Mouse (Mus musculus) ES-Bruce4 (cell line): ENCODE measurements around the gene Hand1. TPM values are rescaled to one million over a fixed set of nuclear protein-coding genes. Genes with fewer than 3 reads are reported as not detected.
"Not testable (repeated sequence)": the region's sequence is repeated elsewhere in the genome, so short reads cannot be mapped to it uniquely, and the experiment has no call there.

ENCODE experiments used
- H3K27ac ChIP-seq: 2 replicates; pipeline ENCODE4 v1.5.1; 2012; ENCODE audit warnings: low read length, inconsistent platforms; ENCODE audit not compliant: insufficient read depth
- H3K27me3 ChIP-seq: 2 replicates; pipeline ENCODE4 v1.6.1; 2012; ENCODE audit warnings: mild to moderate bottlenecking, low read length, inconsistent platforms; ENCODE audit not compliant: control insufficient read depth, poor library complexity, insufficient read depth, severe bottlenecking
- H3K36me3 ChIP-seq: 2 replicates; pipeline ENCODE4 v1.6.1; 2012; ENCODE audit warnings: inconsistent platforms, mild to moderate bottlenecking, low read length, moderate library complexity; ENCODE audit not compliant: control insufficient read depth, poor library complexity, insufficient read depth, severe bottlenecking
- H3K4me1 ChIP-seq: one replicate; pipeline ENCODE4 v1.8.1; 2011; ENCODE audit warnings: low read length; ENCODE audit not compliant: control insufficient read depth, insufficient read depth
- H3K4me3 ChIP-seq: 2 replicates; pipeline ENCODE4 v1.5.1; 2011; ENCODE audit warnings: low read depth, mild to moderate bottlenecking, low read length
- H3K9ac ChIP-seq: 2 replicates; pipeline ENCODE4 v1.6.1; 2012; ENCODE audit warnings: low read depth, mild to moderate bottlenecking, inconsistent platforms; ENCODE audit not compliant: poor library complexity, severe bottlenecking
- H3K9me3 ChIP-seq: replicated peaks from 2 replicates; pipeline ENCODE4 v1.6.1; 2012; ENCODE audit warnings: mild to moderate bottlenecking, low read length, inconsistent platforms; ENCODE audit not compliant: control insufficient read depth, poor library complexity, insufficient read depth, severe bottlenecking
- CTCF ChIP-seq: IDR thresholded peaks from one replicate; pipeline ENCODE4 v1.8.1; 2011; ENCODE audit warnings: low read depth, low read length
- EP300 ChIP-seq: IDR thresholded peaks from 2 replicates; pipeline ENCODE4 v1.6.1; 2011; ENCODE audit warnings: low read depth, low read length; ENCODE audit not compliant: insufficient read depth
- POLR2A ChIP-seq: IDR thresholded peaks from one replicate; pipeline ENCODE4 v1.8.1; 2011; ENCODE audit warnings: low read length; ENCODE audit not compliant: insufficient read depth
- polyA plus RNA-seq: library from polyadenylated mRNA; stranded (reverse); fragments of >200 nt; gene quantifications from 2 replicates; pipeline ENCODE4 v1.2.4, GENCODE M21; 2011; ENCODE audit warnings: low read depth; ENCODE audit not compliant: missing spikeins, insufficient read depth, insufficient read length

Hand1 gene
- polyA plus RNA-seq, 1 experiment: 3.7 TPM

- Histone ChIP-seq H3K4me3 (no peak overlapping the region), H3K27ac (no peak overlapping the region), H3K4me1 (peaks cover 2% of the 10 kb centered on the region), H3K9me3 (no peaks in the 10 kb centered on the region), H3K36me3 (no peaks in the 10 kb centered on the region), H3K27me3 (peaks cover 40% of the 10 kb centered on the region), H3K9ac (no peak overlapping the region)
- no peak for TF ChIP-seq EP300
- TF ChIP-seq CTCF: no peak
Measured at GRCm38 (mm10) chr11:57829871-57830775, 2.5 kb downstream of the Hand1 start.

GRCm38 (mm10) chr11:57828955-57829870 lies 3.4 kb downstream of the Hand1 start:
- Histone ChIP-seq H3K27ac (no peak overlapping the region), H3K4me3 (peak overlapping the region; percentile 7)
- no peak for TF ChIP-seq EP300
- no peak for TF ChIP-seq CTCF
- TF ChIP-seq POLR2A: no peak

GRCm38 (mm10) chr11:57827915-57828545 lies 4.6 kb downstream of the Hand1 start:
- no peaks in the 10 kb centered on the region for H3K9me3 ChIP-seq
- H3K36me3 ChIP-seq: no peaks in the 10 kb centered on the region
- H3K4me1 ChIP-seq: peaks cover 5% of the 10 kb centered on the region
- peak overlapping the region; percentile 53 for H3K9ac ChIP-seq
- TF ChIP-seq CTCF: no peak
- no peak for TF ChIP-seq EP300
- no peak for TF ChIP-seq POLR2A
- H3K27ac ChIP-seq: no peak overlapping the region
- peak overlapping the region; percentile 33 for H3K4me3 ChIP-seq
- peaks cover 32% of the 10 kb centered on the region for H3K27me3 ChIP-seq

More at GRCm38 (mm10) chr11:57828955-57829870, 3.4 kb downstream of the Hand1 start:
- Histone ChIP-seq H3K9ac (0 out of 2 replicates have a peak overlapping the region, but pooled peaks have one; percentile 16), H3K36me3 (no peaks in the 10 kb centered on the region), H3K9me3 (no peaks in the 10 kb centered on the region), H3K4me1 (peaks cover 5% of the 10 kb centered on the region), H3K27me3 (peaks cover 37% of the 10 kb centered on the region)

GRCm38 (mm10) chr11:57827048-57827914 lies 5.3 kb downstream of the Hand1 start:
- Histone ChIP-seq H3K27me3 (peaks cover 30% of the 10 kb centered on the region), H3K9ac (peak overlapping the region; percentile 53), H3K36me3 (no peaks in the 10 kb centered on the region), H3K4me3 (peak overlapping the region; percentile 33), H3K9me3 (no peaks in the 10 kb centered on the region), H3K4me1 (peaks cover 5% of the 10 kb centered on the region), H3K27ac (no peak overlapping the region)
- TF ChIP-seq EP300: no peak
- no peak for TF ChIP-seq CTCF
- no peak for TF ChIP-seq POLR2A

- not testable (repeated sequence) for H3K27ac ChIP-seq
- peaks cover 23% of the 10 kb centered on the region for H3K27me3 ChIP-seq
Measured at GRCm38 (mm10) chr11:57825234-57825633, 7.4 kb downstream of the Hand1 start.

More at GRCm38 (mm10) chr11:57825234-57825633, 7.4 kb downstream of the Hand1 start:
- TF ChIP-seq CTCF: peak; percentile 64
- not testable (repeated sequence) for H3K36me3 ChIP-seq, H3K9me3 ChIP-seq, H3K4me1 ChIP-seq
- peak overlapping the region; percentile 30; the same call in 1 of the 2 replicates for H3K9ac ChIP-seq
- H3K4me3 ChIP-seq: peak overlapping the region; percentile 57
